Mouse (Mus musculus) forebrain, embryonic 13.5 days (tissue): ENCODE measurements around the gene Kcnip1. TPM values are rescaled to one million over a fixed set of nuclear protein-coding genes. Genes with fewer than 3 reads are reported as not detected.

ENCODE experiments used
- ATAC-seq: fragments of 200-750 bp; cut with Nextera tagmentation; 2 replicates; pipeline ENCODE4 v1.8.0; 2017
- H3K27ac ChIP-seq: fragments of 300-500 bp; sonication (generic); 2 replicates; pipeline ENCODE4 v1.5.1; 2015; ENCODE audit warnings: inconsistent platforms, mild to moderate bottlenecking, moderate library complexity
- H3K27me3 ChIP-seq: fragments of 300-500 bp; sonication (generic); 2 replicates; pipeline ENCODE4 v1.6.1; 2015; ENCODE audit warnings: mild to moderate bottlenecking, inconsistent platforms
- H3K36me3 ChIP-seq: fragments of 300-500 bp; sonication (generic); 2 replicates; pipeline ENCODE4 v1.6.1; 2015; ENCODE audit warnings: mild to moderate bottlenecking, inconsistent platforms; ENCODE audit not compliant: poor library complexity, severe bottlenecking
- H3K4me1 ChIP-seq: fragments of 300-500 bp; sonication (generic); 2 replicates; pipeline ENCODE4 v1.6.1; 2015; ENCODE audit warnings: inconsistent platforms
- H3K4me2 ChIP-seq: fragments of 300-500 bp; sonication (generic); 2 replicates; pipeline ENCODE4 v1.6.1; 2015; ENCODE audit warnings: inconsistent platforms, mild to moderate bottlenecking, moderate library complexity
- H3K4me3 ChIP-seq: fragments of 300-500 bp; sonication (generic); 2 replicates; pipeline ENCODE4 v1.5.1; 2015; ENCODE audit warnings: mild to moderate bottlenecking, inconsistent platforms
- H3K9ac ChIP-seq: fragments of 300-500 bp; sonication (generic); 2 replicates; pipeline ENCODE4 v1.6.1; 2015; ENCODE audit warnings: mild to moderate bottlenecking, inconsistent platforms
- H3K9me3 ChIP-seq: fragments of 300-500 bp; sonication (generic); replicated peaks from 2 replicates; pipeline ENCODE4 v1.6.1; 2016; ENCODE audit warnings: inconsistent platforms
- WGBS: fragments of 180-500 bp; shearing (Covaris S2); methylation state at CpG from one replicate; pipeline ENCODE4 v1.1.7; 2015; 5-methylcytosine and 5-hydroxymethylcytosine counted together
- polyA plus RNA-seq: library from polyadenylated mRNA; unstranded; fragments of >200 nt; fragmentation: Nextera tagmentation; extraction: Ambion mirVana; gene quantifications from 2 replicates; pipeline ENCODE4 v1.2.1, GENCODE M21; 2015

Gene Kcnip1
- polyA plus RNA-seq, 1 experiment from 2014 or later = 29.9 TPM

- Histone ChIP-seq H3K9me3 (peaks cover 4% of the 10 kb centered on the region; the same call in 1 of the 2 replicates), H3K4me2 (no peak overlapping the region), H3K36me3 (no peaks in the 10 kb centered on the region), H3K27ac (0 out of 2 replicates have a peak overlapping the region, but pooled peaks have one; percentile 1), H3K9ac (no peak overlapping the region), H3K4me1 (peaks cover 21% of the 10 kb centered on the region), H3K27me3 (no peaks in the 10 kb centered on the region), H3K4me3 (no peak overlapping the region)
- WGBS = 47% methylated on average over 15 of the region's 15 CpGs
- ATAC-seq = peak; percentile 83
Observed at GRCm38 (mm10) chr11:33756624-33757023, 236.3 kb downstream of the Kcnip1 start.

GRCm38 (mm10) chr11:33752431-33752873 lies 240.5 kb downstream of the Kcnip1 start:
- Histone ChIP-seq H3K27me3 (no peaks in the 10 kb centered on the region), H3K9ac (no peak overlapping the region), H3K4me2 (no peak overlapping the region), H3K9me3 (peaks cover 4% of the 10 kb centered on the region; the same call in 1 of the 2 replicates), H3K4me1 (peaks cover 19% of the 10 kb centered on the region), H3K27ac (no peak overlapping the region), H3K4me3 (no peak overlapping the region), H3K36me3 (no peaks in the 10 kb centered on the region)
- no peak for ATAC-seq
- 64% methylated on average over 4 of the region's 4 CpGs for WGBS

GRCm38 (mm10) chr11:33751503-33751902 lies 241.4 kb downstream of the Kcnip1 start:
- Histone ChIP-seq H3K4me3 (no peak overlapping the region), H3K27me3 (no peaks in the 10 kb centered on the region), H3K9me3 (peaks cover 4% of the 10 kb centered on the region; the same call in 1 of the 2 replicates), H3K36me3 (no peaks in the 10 kb centered on the region), H3K27ac (no peak overlapping the region), H3K4me2 (no peak overlapping the region), H3K9ac (no peak overlapping the region), H3K4me1 (peaks cover 10% of the 10 kb centered on the region)
- 89% methylated on average over 6 of the region's 6 CpGs for WGBS
- ATAC-seq = no peak

GRCm38 (mm10) chr11:33749979-33750378 lies 243.0 kb downstream of the Kcnip1 start:
- Histone ChIP-seq H3K9me3 (peaks cover under 1% of the 10 kb centered on the region; the same call in 1 of the 2 replicates), H3K27ac (no peak overlapping the region), H3K9ac (no peak overlapping the region), H3K4me2 (no peak overlapping the region), H3K27me3 (no peaks in the 10 kb centered on the region), H3K36me3 (no peaks in the 10 kb centered on the region), H3K4me3 (no peak overlapping the region), H3K4me1 (peaks cover 7% of the 10 kb centered on the region)
- WGBS = 89% methylated on average over 4 of the region's 4 CpGs
- no peak for ATAC-seq

- no peak overlapping the region for H3K4me3 ChIP-seq
- peaks cover 10% of the 10 kb centered on the region for H3K4me1 ChIP-seq
- no peak overlapping the region for H3K9ac ChIP-seq
- no peak overlapping the region for H3K4me2 ChIP-seq
- 97% methylated on average over 12 of the region's 12 CpGs for WGBS
- no peaks in the 10 kb centered on the region for H3K36me3 ChIP-seq
- H3K9me3 ChIP-seq = no peaks in the 10 kb centered on the region
- ATAC-seq = no peak
- H3K27me3 ChIP-seq = no peaks in the 10 kb centered on the region
- no peak overlapping the region for H3K27ac ChIP-seq
Observed at GRCm38 (mm10) chr11:33749408-33749807, 243.5 kb downstream of the Kcnip1 start.

GRCm38 (mm10) chr11:33748754-33749153 lies 244.2 kb downstream of the Kcnip1 start:
- H3K36me3 ChIP-seq = no peaks in the 10 kb centered on the region
- peaks cover 10% of the 10 kb centered on the region for H3K4me1 ChIP-seq
- no peak overlapping the region for H3K4me2 ChIP-seq
- H3K27me3 ChIP-seq = no peaks in the 10 kb centered on the region
- 88% methylated on average over 5 of the region's 5 CpGs for WGBS
- no peak overlapping the region for H3K9ac ChIP-seq
- no peak overlapping the region for H3K4me3 ChIP-seq
- ATAC-seq = no peak
- H3K27ac ChIP-seq = no peak overlapping the region
- H3K9me3 ChIP-seq = no peaks in the 10 kb centered on the region

- 59% methylated on average over 5 of the region's 5 CpGs for WGBS
- H3K4me3 ChIP-seq = no peak overlapping the region
- H3K4me2 ChIP-seq = no peak overlapping the region
- no peaks in the 10 kb centered on the region for H3K36me3 ChIP-seq
- peaks cover 11% of the 10 kb centered on the region for H3K4me1 ChIP-seq
- H3K9ac ChIP-seq = no peak overlapping the region
- ATAC-seq = peak; percentile 65
- H3K27ac ChIP-seq = no peak overlapping the region
- no peaks in the 10 kb centered on the region for H3K9me3 ChIP-seq
- H3K27me3 ChIP-seq = no peaks in the 10 kb centered on the region
Observed at GRCm38 (mm10) chr11:33747402-33747955, 245.5 kb downstream of the Kcnip1 start.

GRCm38 (mm10) chr11:33746402-33746801 lies 246.6 kb downstream of the Kcnip1 start:
- Histone ChIP-seq H3K36me3 (no peaks in the 10 kb centered on the region), H3K27ac (no peak overlapping the region), H3K9ac (no peak overlapping the region), H3K4me1 (peaks cover 17% of the 10 kb centered on the region), H3K4me2 (no peak overlapping the region), H3K4me3 (no peak overlapping the region), H3K27me3 (no peaks in the 10 kb centered on the region), H3K9me3 (no peaks in the 10 kb centered on the region)
- 85% methylated on average over 3 of the region's 3 CpGs for WGBS
- no peak for ATAC-seq

- 92% methylated on average over 3 of the region's 3 CpGs for WGBS
Observed at GRCm38 (mm10) chr11:33745821-33746329, 247.1 kb downstream of the Kcnip1 start.

GRCm38 (mm10) chr11:33744429-33744828 lies 248.5 kb downstream of the Kcnip1 start:
- no peaks in the 10 kb centered on the region for H3K9me3 ChIP-seq
- peaks cover 13% of the 10 kb centered on the region; the same call in 1 of the 2 replicates for H3K4me1 ChIP-seq
- no peaks in the 10 kb centered on the region for H3K36me3 ChIP-seq
- H3K9ac ChIP-seq = no peak overlapping the region
- WGBS = 49% methylated on average over 7 of the region's 7 CpGs
- H3K4me3 ChIP-seq = no peak overlapping the region
- H3K27ac ChIP-seq = no peak overlapping the region
- no peak for ATAC-seq
- H3K27me3 ChIP-seq = no peaks in the 10 kb centered on the region
- no peak overlapping the region for H3K4me2 ChIP-seq

More at GRCm38 (mm10) chr11:33745821-33746329, 247.1 kb downstream of the Kcnip1 start:
- Histone ChIP-seq H3K27ac (no peak overlapping the region), H3K36me3 (no peaks in the 10 kb centered on the region), H3K4me2 (no peak overlapping the region), H3K27me3 (no peaks in the 10 kb centered on the region), H3K4me3 (no peak overlapping the region), H3K9ac (no peak overlapping the region), H3K4me1 (peaks cover 13% of the 10 kb centered on the region; the same call in 1 of the 2 replicates), H3K9me3 (no peaks in the 10 kb centered on the region)
- ATAC-seq = no peak

- no peaks in the 10 kb centered on the region for H3K36me3 ChIP-seq
- WGBS = 90% methylated on average over 3 of the region's 3 CpGs
- no peaks in the 10 kb centered on the region for H3K9me3 ChIP-seq
- no peak overlapping the region for H3K4me3 ChIP-seq
- no peak for ATAC-seq
- H3K27ac ChIP-seq = no peak overlapping the region
- no peaks in the 10 kb centered on the region for H3K27me3 ChIP-seq
- H3K4me1 ChIP-seq = peaks cover 20% of the 10 kb centered on the region
- no peak overlapping the region for H3K4me2 ChIP-seq
- no peak overlapping the region for H3K9ac ChIP-seq
Observed at GRCm38 (mm10) chr11:33740187-33740586, 252.8 kb downstream of the Kcnip1 start.

- 38% methylated on average over 10 of the region's 10 CpGs for WGBS
- Histone ChIP-seq H3K27me3 (no peaks in the 10 kb centered on the region), H3K36me3 (no peaks in the 10 kb centered on the region), H3K4me3 (no peak overlapping the region), H3K4me1 (peaks cover 7% of the 10 kb centered on the region), H3K9me3 (no peaks in the 10 kb centered on the region), H3K27ac (no peak overlapping the region), H3K9ac (no peak overlapping the region), H3K4me2 (no peak overlapping the region)
- ATAC-seq = no peak
Observed at GRCm38 (mm10) chr11:33736426-33736825, 256.5 kb downstream of the Kcnip1 start.

GRCm38 (mm10) chr11:33733269-33733668 lies 259.7 kb downstream of the Kcnip1 start:
- WGBS = 5% methylated on average over 3 of the region's 3 CpGs

More at GRCm38 (mm10) chr11:33733269-33733668, 259.7 kb downstream of the Kcnip1 start:
- Histone ChIP-seq H3K27me3 (no peaks in the 10 kb centered on the region), H3K4me2 (no peak overlapping the region), H3K9ac (no peak overlapping the region), H3K4me3 (no peak overlapping the region), H3K9me3 (no peaks in the 10 kb centered on the region), H3K4me1 (peaks cover 7% of the 10 kb centered on the region; the same call in 1 of the 2 replicates), H3K27ac (no peak overlapping the region), H3K36me3 (no peaks in the 10 kb centered on the region)
- peak; percentile 52 for ATAC-seq
